Mouse (Mus musculus) hindlimb bud, embryonic 11.5 days (tissue): ENCODE measurements around the gene Cript.
"Not testable (repeated sequence)": the region's sequence is repeated elsewhere in the genome, so short reads cannot be mapped to it uniquely, and the experiment has no call there.

Source experiments
- DNase-seq: peaks from one replicate; pipeline ENCODE4 v3.0.0-alpha.2; 2012; ENCODE audit warnings: low read depth, low spot score; ENCODE audit errors: extremely low spot score

The Cript gene

GRCm38 (mm10) chr17:87049696-87050095 is 24.3 kb downstream of the Cript start:
- DNase-seq = no peak

DNA sequence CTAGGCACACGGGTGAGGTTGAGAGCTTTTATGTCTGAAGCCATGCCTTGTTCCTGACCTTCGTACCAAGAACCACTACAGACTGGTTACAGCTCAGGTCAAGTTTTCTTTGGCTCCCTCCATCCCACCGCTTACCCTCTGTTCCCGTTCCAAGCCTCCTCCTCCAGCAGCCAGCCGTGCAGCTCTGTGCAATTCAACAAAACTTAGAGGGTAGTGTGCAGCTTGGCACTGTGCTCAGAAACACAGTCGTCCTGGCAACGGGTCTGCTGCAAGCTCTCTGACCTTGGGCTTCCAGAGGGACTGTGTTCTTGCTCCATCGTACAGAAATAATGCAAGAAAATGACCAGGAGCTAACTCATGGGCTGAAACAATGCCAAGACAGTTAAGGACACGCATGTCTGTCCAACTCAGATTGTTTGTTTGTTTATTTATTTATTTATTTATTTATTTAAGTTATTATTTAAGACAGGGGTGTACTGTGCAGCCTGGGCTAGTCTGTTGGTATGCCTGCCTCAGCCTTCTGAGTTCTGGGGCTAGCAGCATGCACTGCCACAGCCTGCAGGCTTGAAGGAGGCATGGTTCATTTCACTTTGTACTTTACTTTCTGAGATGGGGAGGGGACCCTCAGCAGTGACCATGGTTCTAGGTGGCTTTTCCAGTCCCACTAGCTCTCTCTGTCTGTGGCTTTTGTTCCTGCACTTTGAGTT is 25.3 kb downstream of the Cript start:
- DNase-seq = no peak

DNA sequence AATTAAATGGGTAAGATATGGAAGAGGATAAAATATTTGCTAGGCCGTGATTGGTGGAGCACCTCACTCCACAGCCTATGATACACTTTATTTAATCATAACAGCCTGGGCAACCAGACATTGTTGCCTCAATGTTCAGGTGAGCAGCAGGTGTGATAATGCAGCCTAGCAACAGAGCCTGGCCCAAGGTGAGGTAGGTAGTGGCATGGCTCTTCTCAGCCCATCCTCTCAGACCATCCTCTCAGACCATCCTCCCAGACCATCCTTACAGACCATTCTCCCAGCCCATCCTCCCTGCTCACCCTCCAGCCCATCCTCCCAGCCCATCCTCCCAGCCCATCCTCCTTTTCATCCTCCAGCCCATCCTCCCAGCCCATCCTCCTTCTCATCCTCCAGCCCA is 26.3 kb downstream of the Cript start:
- no peak for DNase-seq

GRCm38 (mm10) chr17:87052432-87052831 is 27.1 kb downstream of the Cript start:
- no peak for DNase-seq

GRCm38 (mm10) chr17:87053921-87054320 is 28.6 kb downstream of the Cript start:
- DNase-seq = no peak

DNA sequence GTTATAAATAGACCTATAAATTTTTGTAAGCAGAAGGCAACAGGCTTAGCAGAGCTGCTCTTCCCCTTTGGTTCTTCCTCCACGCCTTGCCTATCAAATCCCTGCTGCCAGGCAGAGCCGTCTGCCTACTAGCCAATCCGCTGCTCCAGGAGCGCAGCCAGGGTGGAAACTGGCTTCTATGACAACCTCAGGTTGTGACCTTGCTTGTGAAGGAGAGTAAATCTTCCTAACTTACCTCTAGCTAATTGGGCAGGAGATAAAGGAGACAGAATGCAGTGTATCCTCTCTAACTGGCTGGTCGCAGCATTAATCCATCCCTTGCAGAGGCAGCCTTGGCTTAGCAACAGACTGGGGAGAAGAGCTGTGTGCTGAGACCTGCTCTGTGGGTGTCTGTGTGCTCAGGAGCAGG is 29.7 kb downstream of the Cript start:
- DNase-seq = no peak

- DNase-seq = no peak
These were observed 30.3 kb downstream of the Cript start for GRCm38 (mm10) chr17:87055663-87056062.

- DNase-seq = no peak
These were observed 31.4 kb downstream of the Cript start for GRCm38 (mm10) chr17:87056761-87057160.

GRCm38 (mm10) chr17:87057486-87058266 is 32.3 kb downstream of the Cript start:
- DNase-seq = no peak

DNA sequence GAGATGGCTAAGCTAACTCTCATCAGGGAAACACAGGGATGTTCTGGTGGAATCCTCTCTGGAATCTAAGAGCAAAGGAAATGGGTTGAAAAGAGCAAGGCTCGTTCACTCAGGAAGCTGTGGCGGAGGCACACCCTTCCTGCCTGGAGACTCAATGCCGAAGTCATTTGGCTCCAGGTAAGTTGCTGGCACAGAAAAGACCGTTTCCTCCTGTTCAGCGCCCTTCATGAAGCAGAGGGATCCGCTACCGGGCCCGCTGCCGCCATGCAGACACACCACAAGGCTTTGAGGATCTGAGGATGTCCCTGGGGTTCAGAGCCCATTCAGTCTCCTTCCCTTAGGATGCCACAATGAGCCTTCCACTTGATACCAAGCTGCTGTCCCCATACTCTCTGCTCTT is 37.3 kb downstream of the Cript start:
- DNase-seq = no peak

DNA sequence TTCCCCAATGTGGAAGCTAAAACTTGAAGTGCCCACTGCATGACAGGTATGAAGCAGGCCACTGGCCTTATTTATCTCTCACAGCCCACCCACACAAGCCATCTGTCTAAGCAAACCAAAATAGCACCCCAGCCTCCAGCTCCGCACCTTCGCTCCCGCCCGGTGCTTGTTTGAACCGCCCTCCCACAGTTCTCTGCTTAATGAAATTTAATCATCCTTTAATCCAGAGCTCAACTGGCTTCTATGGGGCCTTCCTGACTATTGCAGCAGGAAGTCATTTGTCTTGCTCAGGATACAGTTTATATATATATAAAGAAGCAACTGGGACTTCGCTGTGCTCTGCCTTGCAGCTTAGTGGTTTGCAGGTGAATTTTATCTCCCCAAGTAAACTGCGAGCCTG is 38.1 kb downstream of the Cript start:
- no peak for DNase-seq

DNA sequence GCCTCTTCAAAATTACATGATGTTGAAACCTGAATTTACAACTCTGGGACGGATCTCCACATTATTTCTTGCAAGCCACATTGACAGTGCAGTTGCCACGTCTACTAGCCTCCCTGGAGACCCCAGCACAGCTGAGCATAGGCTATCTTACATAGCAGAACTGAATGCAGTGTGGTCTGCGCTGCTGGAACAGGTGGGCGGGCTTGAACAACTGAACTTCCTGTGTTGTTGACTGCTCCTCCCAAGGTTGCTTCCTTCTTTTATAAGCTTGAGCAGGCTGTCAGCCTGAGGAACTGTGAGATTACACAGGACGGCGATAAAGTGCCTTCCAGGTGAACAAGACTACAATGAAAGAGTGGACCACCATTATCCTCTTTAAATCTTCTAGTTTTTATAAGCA is 38.6 kb downstream of the Cript start:
- DNase-seq = no peak

DNA sequence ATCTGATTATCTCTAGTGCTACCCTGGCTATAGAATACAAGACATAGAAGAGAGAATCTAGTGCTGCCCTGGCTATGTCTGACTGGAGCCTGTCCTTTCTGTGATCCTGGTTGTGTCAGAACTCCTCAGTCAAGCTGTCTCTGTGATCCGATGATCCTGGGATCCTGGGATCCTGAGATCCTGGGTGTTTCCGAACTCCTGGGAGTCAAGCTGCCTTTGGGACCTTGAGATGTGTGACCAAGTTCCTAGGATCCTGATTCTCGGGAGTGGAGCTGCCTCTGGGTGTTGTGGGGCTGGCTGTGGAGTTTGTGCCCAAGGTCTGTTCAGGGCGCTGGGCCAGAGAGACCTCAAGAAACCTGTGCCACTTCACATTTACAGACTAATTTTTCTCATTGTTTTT is 43.6 kb downstream of the Cript start:
- DNase-seq = no peak

- not testable (repeated sequence) for DNase-seq
These were observed 46.8 kb downstream of the Cript start for GRCm38 (mm10) chr17:87072183-87072582.

- no peak for DNase-seq
These were observed 47.6 kb downstream of the Cript start for GRCm38 (mm10) chr17:87072766-87073440.

DNA sequence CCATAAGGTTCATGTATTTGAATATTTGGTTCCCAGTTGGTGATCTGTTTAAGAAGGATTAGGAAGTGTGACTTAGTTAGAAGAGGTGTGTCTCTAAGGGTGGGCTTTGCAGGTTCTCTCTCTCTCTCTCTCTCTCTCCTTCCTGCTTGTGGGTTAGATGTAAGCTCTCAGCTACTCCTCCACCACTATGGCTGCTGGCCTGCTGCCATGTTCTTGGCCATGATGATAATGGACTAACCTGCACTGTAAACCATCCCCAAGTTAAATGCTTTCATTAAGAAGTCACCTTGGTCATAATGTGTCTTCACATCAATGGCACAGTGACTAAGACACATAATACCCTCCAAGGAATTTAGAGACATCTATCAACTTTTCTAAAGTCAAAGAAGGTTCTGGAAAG is 48.1 kb downstream of the Cript start:
- no peak for DNase-seq

GRCm38 (mm10) chr17:87078217-87078616 is 52.9 kb downstream of the Cript start:
- not testable (repeated sequence) for DNase-seq

DNA sequence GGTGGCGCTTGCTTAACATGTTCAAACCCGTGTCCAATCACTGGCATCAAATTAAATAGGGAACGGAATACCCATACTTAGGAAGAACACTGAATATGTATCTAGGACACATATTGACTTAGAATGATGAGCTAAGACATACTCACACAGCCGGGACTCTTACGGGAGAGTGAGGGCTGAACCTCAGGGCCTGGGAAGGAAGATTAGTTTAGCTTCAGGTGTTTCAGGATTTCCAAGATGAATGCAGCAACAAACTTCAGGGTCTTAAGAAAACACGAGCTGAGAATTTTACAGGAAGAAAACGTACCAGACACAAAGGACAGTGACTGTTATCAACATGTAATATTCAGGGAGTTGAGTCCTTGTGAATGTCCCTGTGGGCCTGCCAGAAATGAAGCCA is 55.4 kb downstream of the Cript start:
- DNase-seq = no peak

- DNase-seq = no peak
These were observed 57.2 kb downstream of the Cript start for GRCm38 (mm10) chr17:87082547-87082946.

GRCm38 (mm10) chr17:87083671-87084070 is 58.3 kb downstream of the Cript start:
- DNase-seq = no peak
